Mouse (Mus musculus): Measurements from ENCODE around the gene Ms4a12.
A peak's percentile ranks its signal among the peaks of the same experiment; 100 is the strongest.
"Not testable (repeated sequence)": the region's sequence is repeated elsewhere in the genome, so short reads cannot be mapped to it uniquely, and the experiment has no call there.

The Ms4a12 gene

DNA sequence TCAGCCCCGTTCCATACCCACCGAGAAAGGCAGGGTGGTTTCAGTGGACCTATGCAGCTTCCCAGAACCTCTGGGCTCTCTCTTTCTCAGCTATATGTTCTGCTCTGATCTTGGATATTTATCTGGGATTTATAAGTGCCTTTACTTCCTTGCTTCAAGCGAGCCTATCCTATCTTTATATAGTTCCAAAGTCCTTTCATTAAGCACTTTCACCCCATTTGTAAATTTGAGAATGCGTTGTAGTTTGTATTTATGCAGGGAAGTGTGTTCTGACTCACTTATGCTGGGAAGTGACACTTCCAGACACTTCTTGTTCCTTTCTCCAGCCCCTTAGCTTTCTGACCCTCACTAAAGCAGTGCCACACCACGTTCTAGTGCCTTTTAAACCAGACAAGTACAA, at the start of gene Ms4a12:
TSS of gene Ms4a12 (minus strand) at position 101 of the 400 bp plus-strand sequence.
- DNase-seq = no peak

DNA sequence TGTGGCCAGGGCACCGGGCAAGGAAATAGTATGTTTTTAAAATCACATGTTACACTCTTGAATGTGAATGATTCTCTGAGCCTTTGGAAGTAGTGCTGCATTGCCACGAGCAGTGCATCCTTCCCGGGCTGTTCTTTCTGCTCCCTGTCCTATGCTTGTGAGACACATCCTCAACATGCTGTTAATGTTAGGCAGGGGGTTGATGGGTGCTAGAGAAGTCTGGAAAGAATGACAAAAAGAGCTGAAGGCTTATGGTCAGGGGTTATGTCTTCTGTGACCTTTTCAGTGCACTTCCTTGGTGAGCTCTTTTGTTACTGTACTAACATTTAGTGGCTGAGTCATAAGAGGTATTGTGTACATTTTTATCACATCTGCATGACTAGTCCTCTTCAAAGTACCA, 48.0 kb upstream of the Ms4a12 start:
- no peak for DNase-seq

DNA sequence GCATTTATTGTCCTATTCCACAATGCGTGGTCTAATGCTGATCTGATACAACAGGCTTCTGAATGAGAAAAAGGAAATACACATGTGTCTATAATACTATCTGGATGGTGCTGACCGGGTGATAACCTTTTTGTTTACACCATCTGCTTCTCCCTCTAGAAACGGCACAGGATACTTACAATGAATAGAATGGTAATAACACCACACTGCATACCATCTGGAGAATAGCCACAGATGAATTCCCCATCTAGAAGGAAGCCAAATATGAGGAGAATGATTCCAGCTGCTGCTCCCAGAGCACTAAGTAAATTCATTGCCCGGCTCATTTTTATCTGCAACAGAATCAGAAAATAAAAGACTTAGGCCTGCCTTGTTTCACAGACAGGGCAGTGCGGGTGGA, 44.2 kb upstream of the Ms4a12 start:
- no peak for DNase-seq

DNA sequence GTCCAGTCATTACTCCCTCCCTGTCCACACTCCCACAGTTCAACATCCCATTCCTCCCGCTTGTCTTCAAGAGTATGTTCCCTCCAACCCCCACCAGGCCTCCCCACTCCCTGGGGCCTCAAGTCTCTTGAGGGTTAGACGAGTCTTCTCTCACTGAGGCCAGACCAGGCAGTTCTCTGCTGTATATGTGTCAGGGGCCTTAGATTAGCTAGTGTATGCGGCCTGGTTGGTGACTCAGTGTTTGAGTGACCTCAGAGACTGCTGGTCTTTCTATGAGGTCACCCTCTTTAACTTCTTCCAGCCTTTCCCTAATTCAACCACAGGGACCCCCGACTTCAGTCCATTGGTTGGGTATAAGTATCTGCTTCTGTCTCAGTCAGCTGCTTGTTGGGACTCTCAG, 34.7 kb upstream of the Ms4a12 start:
- DNase-seq = no peak

DNA sequence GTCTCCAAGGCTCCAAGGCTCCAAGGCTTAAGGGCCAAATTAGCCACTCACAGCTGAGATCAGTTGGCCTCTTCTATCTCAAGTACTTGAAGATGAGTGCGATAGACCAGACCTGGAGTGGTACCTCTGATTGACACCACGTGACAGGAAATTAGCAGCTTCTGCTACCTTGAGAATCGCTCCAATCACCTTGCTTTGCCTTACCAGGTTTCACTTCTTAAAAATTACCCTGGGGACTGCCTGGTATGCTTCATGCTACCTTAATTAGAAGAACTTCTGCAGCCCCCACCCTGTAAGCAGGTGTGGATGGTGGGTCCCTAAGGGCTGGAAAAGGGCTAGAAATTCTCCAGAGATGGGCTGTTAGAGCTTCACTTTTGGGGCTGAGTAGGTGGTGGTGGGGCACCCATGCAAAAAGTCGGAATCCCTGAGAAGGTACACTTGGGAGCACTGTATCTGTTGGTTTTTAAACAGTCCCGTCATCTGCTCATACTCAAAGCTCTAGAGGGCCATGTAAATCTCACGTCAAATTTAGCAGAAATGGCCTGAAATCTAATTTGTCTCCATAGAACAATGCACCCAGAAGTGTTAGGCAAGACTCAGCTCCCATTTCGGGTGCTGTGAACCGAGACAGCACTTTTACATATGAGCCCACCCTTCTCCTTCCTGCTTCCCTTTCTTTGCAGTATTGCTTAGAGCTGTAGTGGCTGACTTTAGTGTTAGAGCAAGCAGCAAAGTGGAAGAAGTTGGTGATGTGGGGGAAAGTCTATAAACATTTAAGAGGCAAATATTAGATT, 34.0 kb upstream of the Ms4a12 start, which contains the start of gene Ms4a1:
TSS of gene Ms4a1 (minus strand) at position 190 of the 794 bp plus-strand sequence.
- DNase-seq = peak; percentile 7

DNA sequence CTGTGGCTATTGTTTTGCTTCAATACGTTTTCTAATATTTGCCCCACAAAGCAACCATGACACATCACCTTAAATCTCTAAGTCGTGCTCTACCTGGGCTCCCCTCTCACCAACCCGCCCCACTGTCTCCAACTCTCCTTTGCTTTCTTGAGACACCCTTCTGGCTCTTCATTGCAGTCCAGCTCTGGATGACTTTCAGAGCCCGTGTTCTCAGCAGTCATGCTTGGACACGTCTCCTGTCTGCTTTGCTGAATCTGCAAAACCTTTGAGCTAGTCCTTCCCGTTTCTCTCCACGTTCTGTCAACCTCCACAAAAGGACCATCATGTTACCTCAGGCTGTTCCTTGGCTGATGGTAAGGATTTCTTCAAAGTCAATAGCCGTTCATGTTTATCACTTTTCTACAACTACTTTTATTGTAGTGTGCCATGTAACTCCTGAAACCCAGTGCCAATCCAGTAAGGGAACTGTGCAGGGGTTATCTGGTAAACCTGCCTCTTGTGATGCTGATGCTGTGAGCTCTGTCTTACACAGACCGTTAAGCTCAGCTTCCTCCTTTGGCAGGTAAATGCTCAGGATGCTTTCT, 32.4 kb upstream of the Ms4a12 start:
- no peak for DNase-seq

DNA sequence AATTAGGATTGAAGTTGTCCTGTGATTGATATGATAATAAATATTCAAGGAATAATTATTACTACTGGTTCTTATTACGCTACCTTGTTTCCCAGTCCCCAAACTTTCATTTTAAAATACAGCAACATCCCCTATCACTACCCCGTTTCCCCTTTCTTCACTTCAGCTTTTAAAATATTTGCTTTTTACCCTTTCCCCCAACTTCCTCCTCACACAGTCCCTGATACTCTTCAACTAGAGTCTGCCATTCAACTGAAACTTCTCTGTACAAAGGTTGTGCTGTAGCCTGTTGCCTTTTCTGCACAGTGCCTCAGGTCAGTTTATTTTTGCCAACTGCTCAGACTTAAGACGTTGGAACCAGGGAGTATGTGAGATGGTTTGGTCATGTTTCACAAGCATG, 31.3 kb upstream of the Ms4a12 start:
- DNase-seq = no peak

DNA sequence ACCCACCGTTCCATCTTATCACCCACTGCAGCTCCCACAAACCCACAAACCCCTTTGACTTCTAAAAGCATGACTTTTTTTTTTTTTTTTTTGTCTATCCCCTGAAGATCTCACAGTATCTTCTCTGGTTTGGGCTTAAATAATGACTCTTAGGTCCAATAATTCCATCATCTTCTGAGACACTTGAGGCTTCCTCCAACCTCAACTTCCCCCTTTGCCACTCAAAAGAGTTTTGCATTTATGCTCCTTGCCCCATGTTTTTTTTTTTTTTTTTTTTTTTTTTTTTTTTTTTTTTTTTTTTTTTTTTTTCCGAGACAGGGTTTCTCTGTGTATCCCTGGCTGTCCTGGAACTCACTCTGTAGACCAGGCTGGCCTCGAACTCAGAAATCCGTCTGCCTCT, 30.7 kb upstream of the Ms4a12 start:
- not testable (repeated sequence) for DNase-seq

DNA sequence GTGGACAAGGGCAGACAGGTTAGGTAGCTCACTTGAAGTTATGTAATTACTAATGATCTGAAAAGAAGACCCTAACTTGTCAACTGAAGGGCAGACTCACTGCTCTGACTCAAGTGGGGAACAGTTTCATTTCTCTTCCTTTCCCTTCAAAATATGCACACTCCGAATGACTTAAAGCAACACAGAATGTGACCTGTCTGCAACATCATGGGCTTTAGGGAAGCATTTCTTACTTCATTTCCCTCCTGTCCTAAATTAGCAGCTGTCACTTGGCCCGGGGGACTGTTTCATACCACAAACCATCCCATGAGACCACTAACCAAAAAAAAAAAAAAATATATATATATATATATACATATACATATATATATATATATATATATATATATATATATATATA, 29.3 kb upstream of the Ms4a12 start:
- DNase-seq = no peak

DNA sequence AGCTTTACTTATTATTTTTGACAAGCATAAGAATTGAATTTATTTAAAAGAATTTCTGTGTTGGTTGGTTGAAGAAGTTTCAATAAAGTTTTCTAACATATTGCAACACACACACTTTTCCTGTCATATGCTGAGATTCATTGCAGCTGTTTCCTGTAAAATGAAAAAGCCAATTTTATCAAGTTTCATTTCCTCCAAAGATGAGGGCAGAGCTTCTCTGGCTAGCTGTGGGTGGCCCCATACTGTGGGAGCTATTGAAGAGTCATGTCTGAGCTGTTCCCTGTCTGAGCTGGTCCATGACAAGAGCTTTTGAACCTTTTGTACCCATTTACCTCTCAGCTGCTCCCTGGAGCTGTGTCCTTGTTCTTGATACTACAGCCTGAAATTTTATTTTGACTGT, 12.0 kb upstream of the Ms4a12 start:
- peak; percentile 11 for DNase-seq

DNA sequence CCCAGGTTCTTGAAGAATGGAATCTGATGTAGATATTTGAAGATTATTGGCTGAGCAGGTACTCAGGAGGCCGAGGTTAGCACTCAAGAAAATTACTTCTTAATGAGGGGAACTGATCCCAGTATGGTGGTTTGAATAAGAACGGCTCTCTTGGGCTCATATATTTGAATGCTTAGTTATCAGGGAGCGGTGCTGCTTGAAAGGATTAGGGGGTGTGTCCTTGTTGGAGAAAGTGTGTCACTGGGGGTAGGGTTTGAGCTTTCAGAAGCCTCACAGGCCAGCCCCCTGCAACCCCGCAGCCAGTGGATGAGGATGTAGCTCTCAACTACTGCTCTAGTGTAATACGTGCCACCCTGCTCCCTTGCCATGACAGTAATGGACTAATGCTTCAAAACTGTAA, 10.3 kb upstream of the Ms4a12 start:
- no peak for DNase-seq

DNA sequence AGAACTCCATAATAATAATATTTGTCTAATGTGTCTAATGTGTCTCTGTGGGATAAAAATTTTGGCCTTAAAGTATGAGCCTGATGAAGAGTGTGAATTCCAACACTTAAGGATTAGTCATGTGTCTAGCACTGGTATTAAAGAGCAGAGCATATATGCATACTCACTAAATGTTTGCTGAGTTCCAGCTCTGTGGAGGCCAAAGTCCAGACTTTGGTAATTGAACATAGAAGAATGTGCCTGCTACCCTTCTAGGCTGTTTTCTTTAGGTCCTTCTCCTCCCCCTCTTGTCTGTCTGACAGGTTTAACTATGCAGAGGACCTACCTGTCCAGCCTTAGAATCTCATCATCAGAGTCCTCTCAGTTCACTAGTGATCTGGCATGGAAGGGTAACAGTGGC, 3.6 kb upstream of the Ms4a12 start:
- no peak for DNase-seq

DNA sequence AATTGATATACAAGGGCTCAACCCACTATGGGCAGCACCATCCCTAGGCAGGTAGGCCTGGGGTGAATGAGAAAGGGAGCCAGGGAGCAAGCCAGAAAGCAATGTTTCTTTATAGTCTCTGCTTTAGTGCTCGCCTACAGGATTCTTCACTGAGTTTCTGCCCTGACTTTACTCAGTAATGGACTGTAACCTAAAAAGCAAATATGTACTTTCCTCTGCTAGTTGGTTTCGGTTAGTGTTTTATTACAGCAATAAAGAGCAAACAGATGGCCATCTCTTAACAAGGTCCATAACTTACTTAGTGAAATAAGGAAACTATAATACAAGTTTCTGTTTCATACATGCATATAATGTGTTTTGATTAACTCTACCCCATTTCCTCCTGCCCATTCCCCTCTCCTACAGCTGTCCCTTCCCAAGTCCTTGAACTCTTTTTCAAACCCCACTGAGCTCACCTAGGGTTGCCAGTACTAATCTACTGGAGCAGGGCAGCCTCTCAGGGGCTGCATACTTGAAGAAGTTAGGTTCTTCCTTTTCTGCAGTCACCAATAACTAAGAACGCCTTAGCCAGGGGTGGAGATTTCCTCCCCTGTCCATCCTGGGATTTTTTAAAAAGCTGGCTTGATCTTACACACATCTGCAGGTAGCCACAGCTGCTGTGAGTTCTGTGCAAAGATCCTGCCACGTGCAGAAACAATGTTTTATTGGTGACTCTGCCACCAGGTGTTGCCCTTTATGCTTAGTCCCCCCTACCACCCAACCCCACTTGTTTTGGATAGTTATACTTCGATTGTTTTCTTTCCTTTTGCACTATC, 2.9 kb upstream of the Ms4a12 start:
- DNase-seq = no peak

DNA sequence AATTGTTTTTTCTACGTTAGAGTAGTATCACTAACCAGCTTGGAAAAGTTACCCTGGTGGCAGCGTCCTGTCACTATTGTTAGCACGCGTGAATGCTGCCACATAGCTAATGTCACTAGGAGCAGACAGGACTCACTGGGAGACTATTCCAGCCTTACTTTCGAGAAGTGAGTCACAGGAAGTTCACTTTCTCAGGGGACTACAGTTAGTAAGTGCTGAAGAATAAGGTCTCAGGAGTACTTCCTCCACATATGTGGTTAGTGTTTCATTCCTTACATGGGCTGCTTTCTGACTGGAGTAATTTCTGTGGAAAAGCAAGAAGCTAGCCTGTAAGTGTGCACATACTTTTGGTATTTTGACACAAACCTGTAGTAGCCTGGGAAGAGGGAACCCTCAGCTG, 2.0 kb upstream of the Ms4a12 start:
- no peak for DNase-seq

DNA sequence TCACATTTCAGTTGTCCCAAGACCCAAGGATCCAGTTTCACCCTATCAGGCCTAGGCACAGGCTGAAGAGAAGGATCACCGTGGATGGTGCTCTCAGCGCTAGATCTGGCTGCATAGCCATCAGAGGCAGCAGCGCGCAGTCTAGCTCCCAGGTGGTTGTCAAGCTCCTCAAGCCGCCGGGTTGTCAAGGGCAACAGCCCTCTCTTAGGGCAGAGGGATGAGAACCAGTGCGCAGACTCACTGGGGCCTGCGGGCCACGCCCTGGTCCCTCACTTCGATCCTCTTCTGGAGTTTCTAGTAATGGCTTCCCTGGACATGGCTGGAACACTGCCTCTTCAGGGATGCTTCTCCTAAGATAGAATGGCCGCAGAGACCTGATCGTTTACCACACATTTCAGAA, 35.7 kb downstream of the Ms4a12 start, which contains the start of gene Ms4a13:
TSS of gene Ms4a13 (minus strand) at position 192 of the 400 bp plus-strand sequence.
- no peak for DNase-seq

DNA sequence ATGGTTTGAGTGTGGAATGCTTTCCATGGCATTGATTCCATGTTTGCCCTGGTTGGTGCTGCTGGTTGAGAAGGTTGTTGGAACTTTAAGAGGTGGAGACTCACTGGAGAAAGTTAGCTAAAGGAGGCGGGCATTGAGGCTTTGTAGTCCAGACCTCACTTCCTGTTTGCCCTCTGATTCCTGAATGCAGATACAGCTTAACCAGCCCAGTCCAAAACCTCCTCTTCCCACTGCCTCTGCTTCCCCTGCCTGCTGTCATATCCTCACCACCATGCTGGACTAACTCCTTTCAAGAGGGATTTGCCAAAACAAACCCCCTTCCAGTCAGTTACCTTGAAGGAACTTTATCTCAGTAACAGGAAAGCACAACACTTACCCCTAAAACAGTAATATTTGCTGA, 39.7 kb downstream of the Ms4a12 start:
- no peak for DNase-seq

DNA sequence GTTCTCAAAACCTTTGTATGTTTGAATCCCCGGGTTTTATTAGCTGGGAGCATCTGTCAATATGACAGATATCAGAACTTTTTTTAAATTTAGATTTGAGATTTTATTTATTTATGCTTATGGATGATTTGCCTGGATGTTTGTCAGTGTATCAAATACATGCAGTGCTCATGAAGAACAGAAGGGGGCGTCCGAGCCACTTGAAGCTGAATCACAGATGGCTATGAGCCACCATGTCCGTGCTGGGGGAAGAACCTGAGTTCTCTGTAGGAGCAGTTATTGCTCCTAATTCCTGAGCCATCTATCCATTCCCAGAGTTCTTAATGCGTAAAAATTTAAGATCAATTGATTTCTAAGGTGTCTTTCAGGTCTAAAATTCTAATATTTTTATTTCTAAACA, 48.1 kb downstream of the Ms4a12 start:
- DNase-seq = peak; percentile 21

DNA sequence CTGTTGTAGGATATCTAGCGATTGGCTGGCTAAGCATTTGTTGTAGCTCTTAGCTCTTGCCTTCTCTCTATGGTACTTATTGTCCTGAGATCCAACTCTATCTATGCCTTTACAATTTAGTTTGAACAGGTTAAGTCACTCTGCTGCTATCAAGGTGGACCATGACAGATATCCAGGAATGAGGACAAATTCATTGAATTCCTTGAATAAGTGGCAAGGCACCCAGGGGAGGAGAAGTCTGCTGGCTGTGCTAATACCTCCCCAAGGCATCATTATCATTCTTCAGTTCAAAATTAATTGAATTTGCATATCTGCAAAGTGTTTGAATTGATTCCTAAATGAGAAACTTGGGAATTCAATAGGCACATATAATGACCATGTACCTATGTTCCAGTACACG, 54.8 kb downstream of the Ms4a12 start:
- no peak for DNase-seq

DNA sequence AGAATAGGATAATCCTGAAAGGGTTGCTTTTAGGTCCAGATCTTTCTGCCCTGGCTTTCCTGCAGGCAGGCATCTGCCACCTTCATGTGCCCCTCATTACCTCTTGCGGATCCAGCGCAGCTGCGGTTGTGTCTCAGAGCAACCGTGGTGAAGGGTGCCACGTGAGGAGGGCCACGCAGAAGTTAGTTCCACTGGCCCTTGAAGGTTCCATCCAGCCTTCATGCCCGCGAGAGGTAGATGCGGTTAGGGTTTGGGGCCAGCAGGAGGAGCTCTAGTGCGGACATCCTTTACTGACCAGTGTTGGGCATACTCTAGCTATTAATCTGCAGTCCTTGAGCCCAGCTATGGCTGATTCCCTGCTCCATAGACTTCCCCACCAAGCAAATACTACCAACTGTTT, 67.1 kb downstream of the Ms4a12 start, which contains the start of gene 1700025F22Rik:
TSS of gene 1700025F22Rik (minus strand) at position 149 of the 400 bp plus-strand sequence.
- peak; percentile 6 for DNase-seq
